Mouse (Mus musculus) embryo, embryonic 10 days (tissue): Measurements from ENCODE around the gene Wfdc6a.
A peak's percentile ranks its signal among the peaks of the same experiment; 100 is the strongest.

Source experiments
- DNase-seq: peaks from one replicate; pipeline ENCODE4 v3.0.0-alpha.2; 2015; ENCODE audit warnings: low spot score

Wfdc6a gene

DNA sequence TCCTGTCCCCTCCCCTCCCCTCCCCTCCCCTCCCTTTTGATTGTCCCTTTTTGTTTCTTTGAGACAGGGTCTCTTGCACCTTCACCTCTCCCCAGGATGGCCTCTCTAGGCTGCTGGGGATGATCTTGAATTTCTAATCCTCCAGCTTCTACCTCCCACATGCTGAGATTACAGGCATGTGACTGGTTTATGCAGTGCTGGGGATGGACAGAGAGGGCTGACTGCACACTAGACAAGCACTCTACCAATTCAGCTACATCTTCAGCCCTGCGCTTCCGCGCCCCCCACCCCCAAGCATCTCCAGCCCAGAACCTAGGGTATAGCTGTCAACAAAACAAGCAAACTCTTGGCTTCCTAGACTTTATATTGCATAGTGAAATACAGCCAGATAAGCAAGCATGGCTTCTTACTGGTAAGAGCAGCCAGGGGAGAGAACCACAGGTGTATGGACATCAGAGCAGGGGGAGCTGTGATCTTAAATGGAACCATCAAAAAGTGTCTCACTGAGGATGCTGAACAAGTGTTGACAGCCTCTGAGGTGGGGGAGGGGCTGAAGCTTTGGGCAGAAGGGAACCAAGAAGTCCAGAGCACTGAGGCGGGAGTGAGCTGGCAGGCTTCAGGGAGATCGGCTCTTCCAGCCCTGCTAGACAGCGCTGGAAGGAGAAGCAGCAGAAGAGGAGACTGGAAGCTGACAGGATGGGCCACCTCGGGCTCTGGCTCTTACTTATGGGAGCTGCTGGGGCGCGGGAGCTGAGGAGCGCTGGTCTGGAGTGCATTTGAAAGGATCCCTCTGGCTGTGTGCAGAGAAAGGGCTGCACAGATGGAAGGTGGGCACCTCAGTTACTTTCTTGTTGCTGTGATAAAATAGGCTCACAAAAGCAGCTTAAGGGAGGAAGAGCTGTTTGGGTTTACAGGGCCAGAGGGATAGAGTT, 35.0 kb downstream of the Wfdc6a start:
- peak; percentile 6 for DNase-seq

DNA sequence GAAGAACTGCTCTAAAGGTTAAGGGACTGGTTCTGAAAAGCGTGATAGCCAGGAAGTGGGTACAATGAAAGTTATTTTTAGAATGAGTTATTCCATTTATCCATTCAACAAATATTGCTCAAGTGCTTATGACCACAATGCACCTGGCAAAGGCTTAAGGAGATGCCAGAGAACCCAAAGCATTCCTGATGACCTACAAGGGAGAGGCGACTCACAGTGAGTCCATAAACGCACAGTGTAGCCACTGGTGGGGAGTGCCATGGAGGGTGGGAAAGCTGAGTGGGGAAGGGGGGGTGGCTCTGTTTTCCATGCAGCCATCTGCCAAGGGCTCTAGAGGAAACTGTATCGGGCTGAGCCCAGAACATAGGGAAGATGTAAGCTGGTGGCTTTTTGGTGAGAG, 35.9 kb downstream of the Wfdc6a start:
- DNase-seq: no peak

DNA sequence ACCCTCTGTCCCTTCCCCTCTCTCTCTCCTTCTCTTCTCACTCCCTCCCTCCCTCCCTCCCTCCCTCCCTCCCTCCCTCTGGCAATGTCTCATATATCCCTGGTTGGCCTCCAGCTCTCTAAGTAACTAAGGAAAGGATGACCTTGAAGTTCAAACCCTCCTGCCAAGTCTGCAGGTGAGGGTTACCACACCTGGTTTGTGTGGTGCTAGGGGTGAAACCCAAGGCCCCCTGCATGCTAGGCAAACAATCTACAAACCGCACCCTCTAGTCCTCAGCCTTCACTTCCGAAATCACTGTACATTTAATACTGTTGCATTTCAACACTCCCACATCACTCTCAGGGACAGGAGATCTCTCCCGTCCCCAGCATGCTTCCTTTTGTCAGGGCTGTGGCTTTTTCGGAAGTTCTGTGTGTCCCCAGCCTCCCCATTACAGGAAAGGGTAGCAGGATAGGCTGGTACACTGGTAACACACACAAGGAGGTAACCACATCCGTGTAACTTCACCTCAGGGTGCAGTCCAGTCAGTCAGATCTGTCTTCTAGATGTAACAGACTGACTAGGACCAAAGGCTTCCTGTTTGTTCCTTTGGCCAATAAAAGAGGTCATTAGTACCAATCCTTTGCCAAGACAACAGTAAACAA, 40.7 kb downstream of the Wfdc6a start:
- no peak for DNase-seq

DNA sequence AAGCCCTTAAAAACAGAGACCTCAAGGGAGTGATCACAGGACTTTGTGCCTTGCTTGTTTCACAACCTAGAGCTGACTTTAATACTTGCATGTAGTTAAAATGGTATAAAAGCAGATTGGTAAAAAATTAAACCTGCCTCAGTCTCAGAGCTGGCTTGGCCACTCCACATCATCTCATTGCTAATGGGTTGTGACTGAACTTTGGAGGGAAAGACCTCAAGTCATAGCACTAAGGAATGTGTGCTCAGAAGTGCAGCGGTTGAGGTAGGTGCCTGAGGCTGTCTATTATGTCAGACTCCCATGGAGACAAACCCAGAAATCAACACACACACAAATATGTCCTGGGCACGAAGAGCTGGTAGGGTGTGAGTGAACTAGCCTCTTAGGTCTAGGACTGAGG, 41.5 kb downstream of the Wfdc6a start:
- DNase-seq: no peak

DNA sequence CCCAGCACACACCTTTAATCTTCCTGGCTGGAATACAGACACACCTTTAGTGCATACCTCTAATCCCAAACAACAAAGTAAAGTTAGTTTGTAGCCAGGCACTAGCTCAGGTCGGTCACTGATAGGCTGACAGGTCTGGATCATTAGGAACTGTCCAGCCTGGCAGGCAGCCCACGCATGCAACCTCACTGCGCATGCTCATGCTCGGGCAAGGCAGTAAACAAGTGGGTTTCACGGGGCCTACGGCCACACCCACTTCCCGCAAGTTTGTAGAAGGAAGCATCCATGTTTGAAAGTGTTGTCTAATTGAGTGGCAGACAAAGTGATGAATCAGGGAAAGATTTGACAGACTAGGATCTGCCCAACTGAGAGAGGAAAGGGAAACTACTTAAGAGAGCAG, 42.6 kb downstream of the Wfdc6a start:
- DNase-seq: no peak

DNA sequence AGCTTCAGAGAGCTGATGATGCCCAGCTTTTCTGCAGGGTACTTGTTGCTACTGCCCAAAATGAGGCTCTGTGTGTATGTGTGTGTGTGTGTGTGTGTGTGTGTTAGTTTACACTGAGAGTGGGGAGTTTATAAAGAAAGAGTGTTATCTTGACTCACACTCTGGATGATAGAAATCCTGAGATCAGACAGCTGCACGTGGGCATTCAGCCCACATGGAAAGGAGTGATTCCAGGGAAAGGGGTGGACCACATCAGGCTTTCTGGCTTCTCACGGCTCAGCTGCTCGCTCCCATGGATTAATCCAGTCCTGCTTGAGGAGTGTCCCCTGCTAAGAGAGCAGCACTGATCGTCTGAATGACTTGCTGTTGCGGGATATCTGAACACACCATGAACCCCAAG, 43.1 kb downstream of the Wfdc6a start:
- no peak for DNase-seq

DNA sequence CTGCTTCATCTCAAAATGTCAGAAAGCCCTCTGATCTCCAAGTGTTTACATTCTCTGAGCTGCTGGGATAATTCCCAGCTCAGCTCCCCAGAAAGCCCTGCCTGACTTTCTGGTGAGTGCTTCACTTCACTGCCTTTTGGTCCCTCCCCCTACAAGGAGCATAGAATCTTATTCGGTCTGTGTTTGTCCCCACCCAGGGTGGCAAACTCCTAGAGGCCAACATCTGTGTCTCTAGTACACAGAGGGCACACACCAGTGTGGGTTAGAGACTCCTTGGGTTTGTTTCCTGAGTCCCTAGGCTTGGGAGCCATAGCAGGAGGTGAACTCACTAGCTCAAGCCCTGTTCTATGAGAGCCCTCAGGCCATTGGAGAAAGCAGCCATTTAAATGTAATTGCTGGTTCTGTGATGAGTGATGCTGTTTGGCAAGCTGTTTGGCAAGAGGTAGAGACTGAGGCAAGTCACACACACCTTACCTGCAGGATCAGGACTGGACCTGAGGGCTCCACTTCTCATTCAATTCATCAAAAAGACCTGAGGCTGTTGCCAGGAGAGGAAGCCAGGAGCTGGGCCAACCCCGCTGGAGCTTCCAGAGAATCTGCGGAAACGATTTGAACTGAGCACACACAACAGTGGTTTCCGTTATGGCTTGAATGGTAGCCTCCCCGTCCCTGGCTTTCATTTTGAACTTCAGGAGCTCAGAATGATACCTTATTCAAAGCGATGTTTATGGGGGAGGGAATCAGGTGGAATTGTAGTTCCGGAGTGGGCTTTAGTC, 44.4 kb downstream of the Wfdc6a start:
- DNase-seq: no peak

DNA sequence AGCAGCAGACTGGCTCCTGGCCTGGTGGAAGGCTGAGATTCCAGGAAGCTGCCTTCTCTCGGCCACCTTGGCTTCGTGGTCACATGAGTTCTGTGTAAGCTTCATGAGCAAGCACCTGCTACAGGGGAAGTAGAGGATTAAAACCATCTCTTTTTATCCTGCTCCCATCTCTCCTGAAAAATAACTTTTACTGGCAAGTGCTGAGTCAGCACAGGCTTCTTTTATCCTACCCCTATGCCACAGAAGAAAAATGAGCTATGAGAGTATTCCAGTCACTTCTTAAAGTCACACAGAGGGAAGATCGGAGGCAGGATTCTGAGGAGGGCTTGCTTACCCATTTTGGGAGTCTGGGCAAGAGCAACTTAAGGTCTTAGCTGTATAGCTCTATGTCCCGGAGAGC, 48.2 kb downstream of the Wfdc6a start:
- DNase-seq: no peak

DNA sequence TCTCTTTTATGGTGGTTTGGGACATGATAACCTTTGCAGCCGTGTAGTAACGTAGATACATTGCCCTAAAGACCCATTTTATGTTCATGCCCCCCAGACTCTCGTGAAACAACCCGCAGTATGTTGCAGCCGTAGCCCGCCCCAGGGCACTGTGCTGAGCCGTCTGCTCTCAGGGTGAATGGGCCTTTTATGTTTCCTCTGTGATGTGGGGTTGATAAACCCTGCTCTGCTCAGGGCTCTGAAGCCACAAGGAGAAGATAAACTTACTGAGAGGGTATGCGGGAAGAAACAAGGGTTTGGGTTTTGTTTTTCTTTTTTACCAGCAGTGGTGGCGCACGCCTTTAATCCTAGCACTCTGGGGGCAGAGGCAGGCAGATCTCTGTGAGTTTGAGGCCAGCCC, 50.9 kb downstream of the Wfdc6a start:
- no peak for DNase-seq

DNA sequence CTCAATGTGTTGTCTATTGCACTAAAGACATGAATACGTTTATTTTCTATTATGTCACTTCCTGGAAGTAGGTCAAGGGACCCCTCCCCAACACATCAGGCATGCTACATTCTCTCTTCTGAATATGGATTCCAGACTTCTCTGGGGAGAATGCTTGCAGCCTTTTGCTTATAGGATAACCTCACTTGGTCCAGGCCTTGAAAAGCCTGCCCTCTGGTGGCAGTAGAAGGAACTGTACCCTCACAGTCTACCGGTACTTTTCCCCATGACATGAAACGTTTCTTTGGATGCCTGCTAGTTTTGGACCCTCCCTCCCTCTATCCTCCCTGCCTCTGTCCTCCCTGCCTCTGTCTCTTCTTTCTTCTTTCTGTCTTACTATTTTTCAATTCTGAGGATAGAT, 54.1 kb downstream of the Wfdc6a start:
- DNase-seq: peak; percentile 70
